Mouse (Mus musculus) c-Kit-positive CD71-negative TER-119-negative erythroid progenitor cells, embryonic 14.5 days (primary cell): Measurements from ENCODE around the gene Hnrnpl.

Experiments
- DNase-seq: peaks from one replicate; pipeline ENCODE4 v3.0.0-alpha.2; 2013; ENCODE audit warnings: low read depth

Hnrnpl gene

GRCm38 (mm10) chr7:28790066-28790806 is 18.1 kb upstream of the Hnrnpl start:
- DNase-seq: no peak

DNA sequence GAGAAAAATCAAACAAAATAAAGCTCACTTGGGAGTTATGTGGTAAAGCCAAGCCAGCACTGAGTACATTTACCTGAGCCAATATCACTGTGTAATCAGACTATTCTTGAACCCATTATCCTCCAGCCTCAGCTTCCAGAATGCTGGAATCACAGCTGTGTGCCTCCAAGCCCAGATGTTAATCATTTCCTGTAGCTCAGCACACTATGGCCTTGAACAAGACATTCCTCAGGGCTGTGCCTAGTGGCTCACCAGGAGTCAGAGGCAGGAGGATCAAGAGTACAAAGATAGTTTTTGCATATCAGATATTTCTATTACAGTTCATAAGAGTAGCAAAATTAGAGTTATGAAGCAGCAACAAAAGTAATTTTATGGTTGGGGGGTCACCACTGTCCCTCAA is 16.6 kb upstream of the Hnrnpl start:
- no peak for DNase-seq

- DNase-seq: no peak
Observed at GRCm38 (mm10) chr7:28792391-28793185, 15.8 kb upstream of the Hnrnpl start.

GRCm38 (mm10) chr7:28793834-28794233 is 14.5 kb upstream of the Hnrnpl start:
- no peak for DNase-seq

DNA sequence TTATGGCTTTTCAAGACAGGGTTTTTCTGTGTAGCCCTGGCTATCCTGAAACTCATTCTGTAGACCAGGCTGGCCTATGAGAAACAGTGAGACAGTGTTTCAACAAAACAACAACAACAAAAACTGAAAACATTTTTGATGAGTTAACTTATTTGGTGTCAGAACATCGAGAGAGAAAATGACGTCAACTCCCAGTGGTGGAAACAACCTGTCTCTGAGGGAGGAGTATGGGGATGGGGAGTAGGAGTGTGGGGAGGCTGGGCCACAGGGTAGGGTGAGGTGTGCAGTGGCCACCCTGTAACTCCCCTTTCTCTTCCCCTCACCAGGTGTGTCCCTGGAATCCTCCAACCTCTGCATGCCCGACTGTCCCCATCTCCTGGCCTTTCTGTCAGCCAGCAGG is 13.8 kb upstream of the Hnrnpl start:
- DNase-seq: no peak

DNA sequence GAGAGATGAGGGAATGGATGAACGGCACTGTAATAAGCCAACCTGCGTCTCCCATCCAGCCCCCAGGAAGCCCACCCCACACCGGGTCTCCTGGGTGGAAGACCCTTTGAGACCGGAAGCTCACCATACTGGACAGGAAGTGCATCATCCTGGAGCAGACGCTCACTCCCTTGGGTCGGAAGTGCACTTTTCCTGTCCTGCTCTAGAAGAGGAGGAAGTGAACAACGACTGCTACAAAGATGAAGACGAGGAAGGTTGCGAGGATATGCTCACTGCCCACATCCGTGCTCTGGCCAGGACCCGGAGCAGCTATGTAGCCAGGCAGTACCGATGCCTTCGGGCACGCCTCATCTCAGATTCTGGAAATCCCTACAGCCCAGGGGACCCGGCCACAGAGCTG is 12.5 kb upstream of the Hnrnpl start:
- no peak for DNase-seq

DNA sequence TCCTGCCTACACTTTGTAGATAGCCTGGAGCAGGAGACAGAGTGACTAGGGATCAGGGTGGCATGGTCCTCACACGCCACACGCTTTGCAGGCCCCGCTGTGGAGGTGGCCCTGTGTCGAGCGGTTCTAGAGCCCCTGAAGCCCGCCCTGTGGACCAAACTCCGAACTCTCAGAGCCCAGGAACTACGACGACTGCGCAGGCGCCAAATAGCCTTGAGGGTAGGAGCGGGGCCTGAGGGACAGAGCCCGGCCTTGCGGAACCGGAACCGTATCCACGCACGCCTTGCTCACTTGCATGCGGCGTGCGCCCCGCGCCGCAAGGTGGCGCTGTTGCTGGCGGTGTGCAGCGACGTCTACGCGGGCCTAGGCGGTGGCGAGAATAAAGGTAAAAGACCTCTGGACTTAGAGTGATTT is 11.8 kb upstream of the Hnrnpl start:
- peak; percentile 79 for DNase-seq

DNA sequence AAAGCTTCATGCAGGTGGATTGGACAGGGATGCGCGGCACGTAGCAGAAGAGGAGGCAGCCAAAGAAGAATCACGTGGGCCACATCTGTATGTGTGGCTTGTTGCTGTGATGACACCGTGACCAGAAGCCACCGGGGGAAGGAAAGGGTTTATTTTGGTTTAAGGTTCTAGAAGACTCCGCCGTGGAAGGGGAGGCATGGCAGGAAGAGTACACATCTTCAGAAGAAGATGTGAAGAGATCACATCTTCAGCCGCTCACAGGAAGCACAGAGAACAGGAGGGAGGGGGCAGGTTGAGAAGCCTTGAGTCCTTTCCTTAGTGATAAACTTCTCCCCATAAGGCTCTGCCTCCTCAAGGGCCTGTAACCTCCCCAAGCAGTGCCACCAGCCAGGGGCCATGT is 8.3 kb upstream of the Hnrnpl start:
- DNase-seq: no peak

- no peak for DNase-seq
Observed at GRCm38 (mm10) chr7:28801451-28801850, 6.9 kb upstream of the Hnrnpl start.

- DNase-seq: no peak
Observed at GRCm38 (mm10) chr7:28801901-28802670, 6.3 kb upstream of the Hnrnpl start.

DNA sequence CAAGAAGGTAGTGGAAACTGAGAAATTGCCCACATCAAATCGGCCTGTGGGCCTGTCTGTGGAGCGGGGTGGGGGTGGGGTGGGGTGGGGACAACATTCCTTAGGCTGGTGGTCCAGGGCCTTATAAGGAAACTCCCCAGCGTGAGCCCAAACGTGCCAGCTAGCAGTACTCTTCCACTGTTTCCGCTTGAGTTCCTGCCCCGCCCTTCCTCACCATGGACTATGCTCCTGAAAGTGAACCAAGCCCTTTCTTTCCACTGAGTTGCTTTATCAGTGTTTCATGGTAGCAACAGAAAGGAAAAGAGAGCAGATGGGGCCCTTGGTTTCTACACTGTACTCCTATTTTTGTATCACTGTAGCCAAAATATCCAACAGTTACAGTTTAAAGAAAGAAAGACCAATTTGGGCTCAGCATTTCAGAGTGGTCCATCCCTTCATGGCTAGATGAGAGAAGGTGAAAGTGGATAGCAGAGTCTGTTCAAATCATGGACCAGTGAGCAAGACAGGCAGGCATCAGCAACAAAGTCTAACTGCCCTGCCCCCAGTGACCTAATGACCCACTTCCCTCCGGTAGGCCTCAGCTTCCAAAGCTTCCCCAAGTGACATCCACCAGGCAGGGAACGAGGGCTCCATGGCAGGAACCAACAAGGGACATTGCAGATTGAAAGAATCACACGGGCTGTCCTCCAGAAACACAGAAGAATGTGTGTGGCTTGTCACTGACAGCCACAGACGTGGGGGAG is 5.3 kb upstream of the Hnrnpl start:
- no peak for DNase-seq

DNA sequence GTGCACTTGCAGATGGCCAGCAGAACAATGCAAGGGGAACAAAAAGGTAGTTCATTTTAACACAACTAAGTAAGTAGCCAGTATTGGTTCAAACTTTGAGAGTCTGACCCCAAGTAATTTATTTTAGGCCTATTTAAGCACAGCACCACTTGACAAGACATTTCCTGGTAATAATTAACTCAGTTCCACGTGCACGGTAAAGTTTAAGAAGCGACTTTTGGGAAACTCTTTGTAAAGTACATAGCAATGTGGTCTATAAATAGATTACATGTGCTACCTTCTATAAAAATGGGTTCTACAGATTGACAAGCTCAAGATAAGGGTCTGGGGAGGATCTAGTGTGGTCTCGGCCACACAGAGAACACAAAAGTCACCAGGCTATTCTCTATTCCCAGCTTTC is 4.6 kb upstream of the Hnrnpl start:
- no peak for DNase-seq

DNA sequence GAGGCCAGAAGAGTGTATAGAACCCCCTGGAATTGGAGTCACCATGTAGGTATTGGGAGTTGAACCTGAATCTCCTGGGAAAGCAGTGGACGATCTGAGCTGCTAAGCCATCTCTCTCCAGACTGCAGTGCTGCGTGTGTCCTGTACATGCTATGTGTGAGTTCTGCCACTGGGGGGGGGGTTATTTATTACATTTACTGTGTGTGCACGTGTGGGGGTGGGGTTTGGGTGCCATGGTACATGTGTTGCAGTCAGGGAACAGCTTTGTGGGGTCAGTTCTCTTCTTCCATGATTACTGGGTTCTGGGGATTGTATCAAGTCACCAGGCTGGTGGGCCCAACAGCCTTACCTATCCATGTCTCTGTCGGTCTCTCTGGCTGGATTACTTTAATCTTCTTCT is 1.5 kb upstream of the Hnrnpl start:
- no peak for DNase-seq

GRCm38 (mm10) chr7:28807641-28808220 is 610 bp upstream of the Hnrnpl start:
- no peak for DNase-seq

GRCm38 (mm10) chr7:28808957-28809393 is 634 bp downstream of the Hnrnpl start:
- DNase-seq: peak; percentile 82

DNA sequence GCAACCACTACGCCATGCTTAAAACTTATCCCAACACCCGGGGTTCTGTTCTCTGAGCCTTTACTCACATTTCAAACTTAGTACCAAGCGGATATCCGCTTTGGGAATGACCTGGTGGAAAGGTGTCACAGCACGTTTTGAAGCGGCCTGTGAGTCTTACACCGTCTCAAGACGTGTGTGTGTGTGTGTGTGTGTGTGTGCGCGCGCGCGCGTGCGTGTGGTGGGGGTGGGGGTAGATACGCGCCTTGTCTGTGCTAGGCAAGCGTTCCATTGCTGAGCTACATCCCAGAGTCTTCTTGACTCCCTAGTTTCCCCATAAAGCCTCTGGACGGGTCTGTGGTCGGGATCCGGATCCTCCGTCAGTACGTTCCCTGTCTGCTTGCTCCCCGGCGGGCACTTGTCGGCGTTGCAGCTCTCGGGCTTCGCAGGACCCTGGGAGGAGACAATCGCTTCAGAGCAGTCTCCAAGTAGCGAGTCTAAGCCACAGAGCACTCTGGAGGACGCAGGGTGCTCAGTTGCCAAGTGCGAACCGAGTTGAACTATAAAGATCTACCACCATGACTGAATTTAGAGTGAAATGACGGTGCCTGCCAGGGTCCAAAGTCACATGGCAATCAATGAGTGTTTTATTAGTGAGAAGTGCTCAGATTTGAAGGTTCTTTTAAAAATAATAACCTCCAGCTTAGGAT is 1.2 kb downstream of the Hnrnpl start:
- DNase-seq: no peak

DNA sequence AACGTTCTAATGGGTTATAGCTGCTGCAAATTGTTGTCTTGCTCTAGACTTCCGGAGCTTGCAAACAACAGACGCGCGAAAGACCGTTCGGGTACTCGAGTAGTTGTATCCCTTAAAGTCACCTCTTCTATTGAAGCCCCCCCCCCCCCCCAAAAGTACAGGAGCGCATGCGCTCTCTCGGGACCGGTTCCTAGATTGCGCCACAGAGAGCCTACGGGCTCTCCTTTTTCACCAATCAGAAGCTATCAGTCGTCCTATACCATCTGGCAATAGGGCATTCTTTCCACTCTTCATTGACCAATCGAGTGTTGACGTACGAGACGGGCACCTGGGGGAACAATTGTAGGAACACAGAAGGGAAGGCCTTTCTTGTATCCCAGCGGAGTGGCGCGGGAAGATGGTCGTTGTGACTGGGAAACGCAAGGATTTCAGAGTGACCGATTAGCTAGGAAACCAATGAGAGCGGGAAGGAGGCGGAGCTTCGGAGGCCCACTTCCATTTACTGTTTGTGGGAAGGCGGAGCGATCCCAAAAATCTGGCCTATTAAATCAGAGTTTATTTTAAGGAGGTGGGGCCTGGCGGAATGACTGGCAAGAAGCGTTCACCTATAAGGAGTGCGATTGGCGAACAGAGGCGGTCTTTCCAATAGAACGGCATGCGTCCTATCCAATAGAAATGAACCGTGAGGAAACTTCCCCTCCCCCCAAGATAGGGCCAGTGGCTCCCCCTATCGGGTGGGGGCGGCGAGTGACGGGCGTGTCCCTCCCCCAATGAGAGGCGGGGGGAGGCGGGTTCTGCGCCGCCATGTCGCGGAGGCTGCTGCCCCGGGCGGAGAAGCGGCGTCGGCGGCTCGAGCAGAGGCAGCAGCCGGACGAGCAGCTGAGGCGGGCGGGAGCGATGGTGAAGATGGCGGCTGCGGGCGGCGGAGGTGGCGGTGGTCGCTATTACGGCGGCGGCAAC is 2.0 kb downstream of the Hnrnpl start:
- peak; percentile 95 for DNase-seq

- DNase-seq: peak; percentile 86
Observed at GRCm38 (mm10) chr7:28811228-28811627, 2.9 kb downstream of the Hnrnpl start.

DNA sequence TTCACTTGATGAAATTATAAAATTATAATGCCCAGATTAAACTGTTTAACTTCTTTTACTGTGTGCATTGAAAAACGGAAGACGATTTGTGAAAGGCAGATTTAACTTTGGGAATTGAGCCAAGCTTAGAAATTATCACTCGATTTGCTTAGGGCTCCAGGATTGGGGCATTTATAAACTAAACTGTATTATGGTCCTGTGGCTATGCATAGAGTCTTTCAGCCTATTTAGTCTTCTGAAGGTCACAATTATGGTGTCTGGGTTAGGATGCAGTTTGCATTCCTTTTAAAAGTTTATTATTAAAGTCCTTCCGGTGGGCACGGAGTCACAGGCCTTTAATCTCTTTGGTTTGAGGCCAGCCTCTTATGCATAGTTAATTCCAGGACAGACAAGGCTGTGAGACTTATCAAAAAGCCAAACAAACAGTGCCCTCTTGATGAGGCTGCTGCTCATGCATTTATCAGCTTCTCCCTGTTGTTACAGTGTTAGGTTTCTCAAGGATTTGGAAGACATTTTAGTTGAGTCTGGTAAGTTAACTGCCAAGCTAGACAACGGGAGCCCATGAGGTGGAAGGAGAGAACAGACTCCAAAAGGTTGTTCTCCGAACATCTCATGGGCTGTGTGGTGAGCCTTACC is 3.4 kb downstream of the Hnrnpl start:
- DNase-seq: no peak
